Mouse (Mus musculus) retina, postnatal 1 day (tissue): ENCODE measurements at regions not wholly inside any gene's neighbourhood (a gene's known extent, or its start where the extent isn't known, plus 50 kb on each side); places are given as distances from the start of the nearest gene placed in this dataset.

Source experiments
- DNase-seq: peaks from one replicate; pipeline ENCODE4 v3.0.0-alpha.2; 2012

- peak; percentile 52 for DNase-seq
These were observed 154.8 kb upstream of the Tle4 start for GRCm38 (mm10) chr19:14752646-14753045.

GRCm38 (mm10) chr19:14742361-14742760 is 144.5 kb upstream of the Tle4 start:
- no peak for DNase-seq

- no peak for DNase-seq
These were observed 143.1 kb upstream of the Tle4 start for GRCm38 (mm10) chr19:14740936-14741335.

- DNase-seq = no peak
These were observed 142.3 kb upstream of the Tle4 start for GRCm38 (mm10) chr19:14740139-14740538.

GRCm38 (mm10) chr19:14736514-14736913 is 138.7 kb upstream of the Tle4 start:
- no peak for DNase-seq

- no peak for DNase-seq
These were observed 127.5 kb upstream of the Tle4 start for GRCm38 (mm10) chr19:14725329-14725728.

GRCm38 (mm10) chr19:14724637-14725036 is 126.8 kb upstream of the Tle4 start:
- DNase-seq = no peak

- DNase-seq = no peak
These were observed 107.9 kb upstream of the Tle4 start for GRCm38 (mm10) chr19:14705791-14706190.

GRCm38 (mm10) chr19:14701116-14701515 is 103.3 kb upstream of the Tle4 start:
- peak; percentile 41 for DNase-seq

GRCm38 (mm10) chr19:14695369-14695768 is 97.5 kb upstream of the Tle4 start:
- no peak for DNase-seq

- DNase-seq = no peak
These were observed 94.3 kb upstream of the Tle4 start for GRCm38 (mm10) chr19:14692183-14692582.

- no peak for DNase-seq
These were observed 87.8 kb upstream of the Tle4 start for GRCm38 (mm10) chr19:14685628-14686027.

- no peak for DNase-seq
These were observed 86.8 kb upstream of the Tle4 start for GRCm38 (mm10) chr19:14684669-14685068.

GRCm38 (mm10) chr19:14681306-14681705 is 83.5 kb upstream of the Tle4 start:
- no peak for DNase-seq

GRCm38 (mm10) chr19:14679776-14680175 is 81.9 kb upstream of the Tle4 start:
- no peak for DNase-seq

- no peak for DNase-seq
These were observed 80.7 kb upstream of the Tle4 start for GRCm38 (mm10) chr19:14678584-14678983.

GRCm38 (mm10) chr19:14676929-14677328 is 79.1 kb upstream of the Tle4 start:
- no peak for DNase-seq

- DNase-seq = peak; percentile 13
These were observed 72.9 kb upstream of the Tle4 start for GRCm38 (mm10) chr19:14670821-14671104.

- DNase-seq = no peak
These were observed 72.4 kb upstream of the Tle4 start for GRCm38 (mm10) chr19:14670078-14670820.

GRCm38 (mm10) chr19:14668512-14669181 is 70.8 kb upstream of the Tle4 start:
- no peak for DNase-seq

- no peak for DNase-seq
These were observed 67.0 kb upstream of the Tle4 start for GRCm38 (mm10) chr19:14664682-14665417.

- no peak for DNase-seq
These were observed 66.3 kb upstream of the Tle4 start for GRCm38 (mm10) chr19:14664096-14664586.

- DNase-seq = no peak
These were observed 65.5 kb upstream of the Tle4 start for GRCm38 (mm10) chr19:14663350-14663749.

GRCm38 (mm10) chr19:14659725-14660124 is 61.9 kb upstream of the Tle4 start:
- DNase-seq = peak; percentile 22
